ENCODE assay signal across 9 mouse cellular contexts in genomic region chr7:89473442-89473841, GRCm38 (mm10). TPM values are rescaled to one million over a fixed set of nuclear protein-coding genes. Genes with fewer than 3 reads are reported as not detected.
DNase-seq lines count a peak whose midpoint lies in the region; ATAC-seq and TF ChIP-seq lines count a peak whose summit lies in the region.
"Had no signal": no experiment of that assay in that cellular context is flagged by ENCODE, and none has a peak within 500 bp of the region (broad histone marks: within the 10 kb centered on the region; RNA-seq: fewer than 3 reads in every experiment).

No protein-coding gene starts in this region.

- no peaks in the 10 kb centered on the region for H3K9me3 ChIP-seq in kidney, embryonic 16.5 days (ENCODE audit: low read length)
- no peaks in the 10 kb centered on the region for H3K9me3 ChIP-seq in ES-E14 (ENCODE audit: control insufficient read depth, insufficient read depth, low read depth, low read length)
- H3K9me3 ChIP-seq: megakaryocyte, embryonic 14.5 days had no signal

- TF ChIP-seq CTCF in kidney, adult 2 months (conservative IDR thresholded peaks at IDR 0.05; ENCODE audit: insufficient read depth, insufficient read length, low read depth, low read length), result peak; percentile 66

- H3K27me3 ChIP-seq in kidney, adult 2 months (replicated peaks; ENCODE audit: control insufficient read depth, insufficient read depth, low read length), result no peaks in the 10 kb centered on the region
- peaks cover 9% of the 10 kb centered on the region for H3K27me3 ChIP-seq in kidney, embryonic 16.5 days (ENCODE audit: insufficient read depth, low read length)

- peak; percentile 40 for DNase-seq in kidney, adult 2 months
- DNase-seq in 3T3-L1 (ENCODE audit: low read depth, low spot score), result peak; percentile 70
- no peak for DNase-seq in ES-E14 (ENCODE audit: low read depth, low spot score)
- DNase-seq in gastrocnemius, postnatal 14 days, result peak; percentile 34
- DNase-seq in ovary, postnatal 36 days (ENCODE audit: low spot score), result no peak
- DNase-seq in thymus, postnatal 25 days, result no peak

- no peak overlapping the region for H3K4me3 ChIP-seq in kidney, adult 2 months (ENCODE audit: insufficient read depth, low read depth, low read length)
- H3K4me3 ChIP-seq in kidney, embryonic 16.5 days (ENCODE audit: low read length), result no peak overlapping the region
- no peak overlapping the region for H3K4me3 ChIP-seq in ES-E14 (ENCODE audit: insufficient read depth in 1 of 2, low read depth in 1 of 2, low read length in 2 of 2, poor library complexity in 1 of 2, severe bottlenecking in 1 of 2)
- H3K4me3 ChIP-seq: megakaryocyte, embryonic 14.5 days had no signal

- no peak for TF ChIP-seq POLR2A in kidney, adult 2 months (IDR thresholded peaks at IDR 0.05; ENCODE audit: low read depth, low read length)

- no peaks in the 10 kb centered on the region; the same call in 1 of the 2 replicates for H3K36me3 ChIP-seq in kidney, adult 2 months (ENCODE audit: control insufficient read depth, insufficient read depth, low read length)
- no peaks in the 10 kb centered on the region for H3K36me3 ChIP-seq in kidney, embryonic 16.5 days (ENCODE audit: insufficient read depth, low read length)
- no peaks in the 10 kb centered on the region for H3K36me3 ChIP-seq in ES-E14 (ENCODE audit: control insufficient read depth, insufficient read depth, low read length, poor library complexity, severe bottlenecking)

- in situ Hi-C loops in ES-E14 (cut with MboI; ENCODE audit: low sequenced_read_pairs in 2 of 2, unreplicated experiment in 2 of 2), result no loop called here

- intact Hi-C loops in gastrocnemius, postnatal 14 days (cut with DNase I; ENCODE audit: low total_unique reads), result no loop called here

- H3K9ac ChIP-seq in kidney, embryonic 16.5 days (replicated peaks; ENCODE audit: low read length), result no peak overlapping the region
- H3K9ac ChIP-seq in ES-E14 (ENCODE audit: insufficient read depth, low read depth, low read length, poor library complexity, severe bottlenecking), result no peak overlapping the region

- no peak overlapping the region for H3K27ac ChIP-seq in kidney, adult 2 months (ENCODE audit: insufficient read depth, low read depth, low read length)
- no peak overlapping the region for H3K27ac ChIP-seq in kidney, embryonic 16.5 days (ENCODE audit: low read length)
- H3K27ac ChIP-seq in ES-E14 (ENCODE audit: insufficient read depth, low read depth, low read length, poor library complexity, severe bottlenecking), result no peak overlapping the region

- H3K4me2 ChIP-seq in kidney, embryonic 16.5 days (replicated peaks; ENCODE audit: low read depth, low read length), result no peak overlapping the region

- 42% methylated on average over 4 of the region's 4 CpGs for WGBS in kidney, adult 2 months
- WGBS in kidney, embryonic 16.5 days, result 49% methylated on average over 4 of the region's 4 CpGs

- H3K4me1 ChIP-seq in kidney, adult 2 months (ENCODE audit: control insufficient read depth, insufficient read depth, low read length), result peaks cover 6% of the 10 kb centered on the region; the same call in 1 of the 2 replicates
- no peaks in the 10 kb centered on the region for H3K4me1 ChIP-seq in kidney, embryonic 16.5 days (ENCODE audit: insufficient read depth, low read length)
- H3K4me1 ChIP-seq in ES-E14 (ENCODE audit: control insufficient read depth in 2 of 2, insufficient read depth in 2 of 2, low read length in 2 of 2, poor library complexity in 1 of 2), result no peaks in the 10 kb centered on the region
- H3K4me1 ChIP-seq: megakaryocyte, embryonic 14.5 days had no signal

- no peak for ATAC-seq in kidney, embryonic 16.5 days (ENCODE audit: low FRiP score, low TSS enrichment)
- no peak for ATAC-seq in monocyte, adult 5-6 weeks (replicated peaks; ENCODE audit: insufficient number of reproducible peaks, low FRiP score, low TSS enrichment, poor library complexity, severe bottlenecking)

TF ChIP-seq in ES-E14, 5 proteins besides CTCF, POLR2A, EP300 and RAD21:
- no peak for TF ChIP-seq CHD2 (IDR thresholded peaks at IDR 0.05; ENCODE audit: low read depth, low read length)
- TF ChIP-seq ZC3H11A (IDR thresholded peaks at IDR 0.05; ENCODE audit: borderline replicate concordance, low read depth, low read length), result 0 out of 2 replicates have a peak, but pooled peaks have one; percentile 19

RNA-seq across cellular contexts. Expression of gene Prss23, which starts 53.5 kb away (rescaled TPM):
- 136 and 138 TPM in 2 replicates for polyA plus RNA-seq in kidney, adult 2 months (2012; rRNA removed)
- polyA plus RNA-seq in kidney, embryonic 16.5 days (2015; fragmentation: Nextera tagmentation; extraction: Ambion mirVana), result 93.2 and 105 TPM in 2 replicates
- 72.3 and 126 TPM in 2 replicates for total RNA-seq in ES-E14 (2012; rRNA removed)
- total RNA-seq in gastrocnemius, postnatal 14 days (2021), result 10 to 100 TPM; 27.9 to 34.2 TPM
- total RNA-seq in monocyte, adult 5-6 weeks (2017), result not detected in 3 replicates

Comparison
In these comparisons a context has a peak if more than half of its experiments do, and no peak if none do; other contexts are left out.
1. DNase-seq: peak in kidney, adult 2 months (single experiment), 3T3-L1 (single experiment) and gastrocnemius, postnatal 14 days (single experiment); none in ES-E14 (single experiment), ovary, postnatal 36 days (single experiment) and thymus, postnatal 25 days (single experiment).
2. RNA of gene Prss23, which starts 53.5 kb away (total RNA-seq): 72.3 to 126 TPM in ES-E14 and 27.9 to 34.2 TPM in gastrocnemius, postnatal 14 days; not detected in monocyte, adult 5-6 weeks; every median in the first group is over 10 times any median in the second.